Mouse (Mus musculus) neutrophil, adult 5-6 weeks (primary cell): ENCODE measurements around the gene Nme4. TPM values are rescaled to one million over a fixed set of nuclear protein-coding genes. Genes with fewer than 3 reads are reported as not detected.

Source experiments
- ATAC-seq: fragments of 151-379, 151-347 bp; 2 replicates; pipeline ENCODE4 v1.8.0; 2017; ENCODE audit warnings: mild to moderate bottlenecking, moderate TSS enrichment; ENCODE audit not compliant: insufficient number of reproducible peaks, poor library complexity, low FRiP score, severe bottlenecking; ENCODE audit errors: extremely low read depth
- total RNA-seq: library from RNA; stranded (forward); fragments of 200-1000 nt; gene quantifications from 2 replicates; pipeline ENCODE4 v1.2.3, GENCODE M21; 2017

Gene Nme4
- total RNA-seq, 1 experiment from 2014 or later, result 2.7 TPM

GRCm38 (mm10) chr17:26070136-26070535 lies 25.3 kb downstream of the Nme4 start:
- ATAC-seq, result no peak

GRCm38 (mm10) chr17:26068831-26069739 lies 26.3 kb downstream of the Nme4 start, which contains the start of gene Rab11fip3:
Gene Rab11fip3, minus strand, starts transcription at chr17:26069555.
- ATAC-seq, result peak; percentile 71

- no peak for ATAC-seq
These were observed 27.2 kb downstream of the Nme4 start for GRCm38 (mm10) chr17:26068024-26068830.

GRCm38 (mm10) chr17:26066488-26067020 lies 28.8 kb downstream of the Nme4 start:
- ATAC-seq, result no peak

GRCm38 (mm10) chr17:26064916-26065315 lies 30.5 kb downstream of the Nme4 start:
- no peak for ATAC-seq

GRCm38 (mm10) chr17:26057787-26058567 lies 37.4 kb downstream of the Nme4 start:
- no peak for ATAC-seq

GRCm38 (mm10) chr17:26057278-26057677 lies 38.1 kb downstream of the Nme4 start:
- ATAC-seq, result no peak

GRCm38 (mm10) chr17:26055164-26055563 lies 40.2 kb downstream of the Nme4 start:
- no peak for ATAC-seq

- no peak for ATAC-seq
These were observed 41.1 kb downstream of the Nme4 start for GRCm38 (mm10) chr17:26054133-26054845.

- ATAC-seq, result no peak
These were observed 42.7 kb downstream of the Nme4 start for GRCm38 (mm10) chr17:26052706-26053105.

GRCm38 (mm10) chr17:26052074-26052473 lies 43.3 kb downstream of the Nme4 start:
- ATAC-seq, result no peak

GRCm38 (mm10) chr17:26048118-26048517 lies 47.3 kb downstream of the Nme4 start:
- no peak for ATAC-seq

GRCm38 (mm10) chr17:26046253-26046997 lies 49.0 kb downstream of the Nme4 start:
- no peak for ATAC-seq

GRCm38 (mm10) chr17:26045285-26045684 lies 50.1 kb downstream of the Nme4 start:
- ATAC-seq, result no peak

- no peak for ATAC-seq
These were observed 52.2 kb downstream of the Nme4 start for GRCm38 (mm10) chr17:26043249-26043636.

- no peak for ATAC-seq
These were observed 52.7 kb downstream of the Nme4 start for GRCm38 (mm10) chr17:26042599-26043248.
